Mouse (Mus musculus): ENCODE measurements around the gene Slc25a38. TPM values are rescaled to one million over a fixed set of nuclear protein-coding genes. Genes with fewer than 3 reads are reported as not detected.

Slc25a38 gene
- polyA plus RNA-seq, 1 experiment from 2014 or later, result 35.5 TPM

GRCm38 (mm10) chr9:120113456-120113855 is 3.3 kb downstream of the Slc25a38 start:
- Histone ChIP-seq H3K4me1 (ENCODE audit: control insufficient read depth, insufficient read depth, low read length) (0 out of 2 replicates have a peak, but pooled peaks cover 2% of the 10 kb centered on the region), H3K9me3 (ENCODE audit: control insufficient read depth, low read length) (no peaks in the 10 kb centered on the region), H3K27me3 (ENCODE audit: control insufficient read depth, insufficient read depth, low read length) (no peaks in the 10 kb centered on the region), H3K36me3 (ENCODE audit: control insufficient read depth, insufficient read depth, low read length) (peaks cover 6% of the 10 kb centered on the region), H3K4me2 (ENCODE audit: low read depth) (no peak overlapping the region), H3K4me3 (ENCODE audit: low read depth, low read length) (no peak overlapping the region), H3K9ac (ENCODE audit: low read length) (no peak overlapping the region), H3K27ac (ENCODE audit: low read depth, low read length) (no peak overlapping the region)
- 94% methylated on average over 7 of the region's 7 CpGs for WGBS
- no peak for DNase-seq (ENCODE audit: low spot score)
- no peak for ATAC-seq (ENCODE audit: insufficient read depth, low FRiP score, low TSS enrichment)

DNA sequence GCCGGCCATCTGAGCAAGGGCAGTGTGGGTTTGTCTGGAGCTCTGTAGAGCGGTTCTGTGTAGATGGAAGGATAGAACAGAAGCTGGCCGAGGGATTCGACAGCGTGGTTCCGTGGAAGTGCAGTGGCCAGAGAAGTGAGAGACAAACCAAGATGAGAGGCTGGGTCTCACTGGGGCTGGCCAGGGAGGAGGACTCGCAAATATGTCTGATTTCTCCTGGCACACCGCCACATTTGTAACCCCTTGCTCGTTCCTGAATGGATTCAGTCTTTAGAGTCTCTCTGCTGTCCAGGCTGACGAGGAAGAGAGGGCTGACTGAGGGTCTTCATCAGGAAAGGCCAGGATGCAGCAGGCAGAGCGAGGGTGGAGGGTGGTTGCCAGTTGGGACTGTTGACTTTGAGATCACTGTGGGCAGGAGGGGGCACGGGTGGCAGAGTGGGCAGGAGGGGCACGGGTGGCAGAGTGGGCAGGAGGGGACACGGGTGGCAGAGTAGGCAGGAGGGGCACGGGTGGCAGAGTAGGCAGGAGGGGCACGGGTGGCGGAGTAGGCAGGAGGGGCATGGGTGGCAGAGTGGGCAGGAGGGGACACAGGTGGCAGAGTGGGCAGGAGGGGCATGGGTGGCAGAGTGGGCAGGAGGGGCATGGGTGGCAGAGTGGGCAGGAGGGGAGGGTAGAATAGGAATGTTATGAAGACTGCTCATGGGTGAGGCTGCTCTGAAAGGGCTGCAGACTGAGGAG is 4.0 kb downstream of the Slc25a38 start:
- Histone ChIP-seq H3K9me3 (ENCODE audit: control insufficient read depth, low read length) (no peaks in the 10 kb centered on the region), H3K36me3 (ENCODE audit: control insufficient read depth, insufficient read depth, low read length) (peaks cover 6% of the 10 kb centered on the region), H3K27ac (ENCODE audit: low read depth, low read length) (no peak overlapping the region), H3K4me2 (ENCODE audit: low read depth) (no peak overlapping the region), H3K4me3 (ENCODE audit: low read depth, low read length) (no peak overlapping the region), H3K4me1 (ENCODE audit: control insufficient read depth, insufficient read depth, low read length) (0 out of 2 replicates have a peak, but pooled peaks cover 2% of the 10 kb centered on the region), H3K27me3 (ENCODE audit: control insufficient read depth, insufficient read depth, low read length) (no peaks in the 10 kb centered on the region), H3K9ac (ENCODE audit: low read length) (no peak overlapping the region)
- DNase-seq (ENCODE audit: low spot score) (no peak), ATAC-seq (ENCODE audit: insufficient read depth, low FRiP score, low TSS enrichment) (no peak)
- WGBS, result 94% methylated on average over 17 of the region's 17 CpGs

GRCm38 (mm10) chr9:120114789-120115151 is 4.6 kb downstream of the Slc25a38 start:
- no peaks in the 10 kb centered on the region for H3K27me3 ChIP-seq (ENCODE audit: control insufficient read depth, insufficient read depth, low read length)
- no peak overlapping the region for H3K9ac ChIP-seq (ENCODE audit: low read length)
- peaks cover 6% of the 10 kb centered on the region for H3K36me3 ChIP-seq (ENCODE audit: control insufficient read depth, insufficient read depth, low read length)
- no peaks in the 10 kb centered on the region for H3K9me3 ChIP-seq (ENCODE audit: control insufficient read depth, low read length)
- no peak overlapping the region for H3K27ac ChIP-seq (ENCODE audit: low read depth, low read length)
- no peak overlapping the region for H3K4me3 ChIP-seq (ENCODE audit: low read depth, low read length)
- DNase-seq (ENCODE audit: low spot score) (no peak), ATAC-seq (ENCODE audit: insufficient read depth, low FRiP score, low TSS enrichment) (no peak)
- no peak overlapping the region for H3K4me2 ChIP-seq (ENCODE audit: low read depth)
- 0 out of 2 replicates have a peak, but pooled peaks cover 2% of the 10 kb centered on the region for H3K4me1 ChIP-seq (ENCODE audit: control insufficient read depth, insufficient read depth, low read length)
- WGBS, result 85% methylated on average over 2 of the region's 2 CpGs

DNA sequence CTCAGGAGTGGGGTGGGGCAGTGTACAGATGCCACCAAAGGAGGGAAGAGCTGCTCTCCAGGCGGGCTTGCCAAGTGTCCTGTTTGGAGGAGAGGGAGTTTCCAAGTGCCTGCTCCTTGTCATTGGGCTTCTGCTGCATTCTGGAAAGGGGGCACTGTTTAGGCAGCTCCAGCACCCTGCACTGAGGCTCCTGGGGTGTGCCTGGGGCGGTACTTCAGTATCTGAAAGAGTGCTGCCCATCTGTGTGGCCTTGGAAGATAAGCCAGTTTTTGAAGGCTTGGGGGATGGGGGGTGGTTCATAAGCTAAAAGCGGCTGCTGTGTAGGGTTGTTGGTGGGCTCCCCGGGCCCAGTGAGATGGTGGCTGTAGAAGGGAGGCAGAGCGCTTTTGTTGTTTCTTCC is 5.4 kb downstream of the Slc25a38 start:
- DNase-seq (ENCODE audit: low spot score), result no peak
- H3K9me3 ChIP-seq (ENCODE audit: control insufficient read depth, low read length), result no peaks in the 10 kb centered on the region
- WGBS, result 83% methylated on average over 5 of the region's 5 CpGs
- no peak for ATAC-seq (ENCODE audit: insufficient read depth, low FRiP score, low TSS enrichment)
- H3K27me3 ChIP-seq (ENCODE audit: control insufficient read depth, insufficient read depth, low read length), result no peaks in the 10 kb centered on the region
- no peak overlapping the region for H3K27ac ChIP-seq (ENCODE audit: low read depth, low read length)
- no peak overlapping the region for H3K4me2 ChIP-seq (ENCODE audit: low read depth)
- H3K36me3 ChIP-seq (ENCODE audit: control insufficient read depth, insufficient read depth, low read length), result peaks cover 6% of the 10 kb centered on the region
- H3K4me1 ChIP-seq (ENCODE audit: control insufficient read depth, insufficient read depth, low read length), result 0 out of 2 replicates have a peak, but pooled peaks cover 2% of the 10 kb centered on the region
- H3K9ac ChIP-seq (ENCODE audit: low read length), result no peak overlapping the region
- H3K4me3 ChIP-seq (ENCODE audit: low read depth, low read length), result no peak overlapping the region

DNA sequence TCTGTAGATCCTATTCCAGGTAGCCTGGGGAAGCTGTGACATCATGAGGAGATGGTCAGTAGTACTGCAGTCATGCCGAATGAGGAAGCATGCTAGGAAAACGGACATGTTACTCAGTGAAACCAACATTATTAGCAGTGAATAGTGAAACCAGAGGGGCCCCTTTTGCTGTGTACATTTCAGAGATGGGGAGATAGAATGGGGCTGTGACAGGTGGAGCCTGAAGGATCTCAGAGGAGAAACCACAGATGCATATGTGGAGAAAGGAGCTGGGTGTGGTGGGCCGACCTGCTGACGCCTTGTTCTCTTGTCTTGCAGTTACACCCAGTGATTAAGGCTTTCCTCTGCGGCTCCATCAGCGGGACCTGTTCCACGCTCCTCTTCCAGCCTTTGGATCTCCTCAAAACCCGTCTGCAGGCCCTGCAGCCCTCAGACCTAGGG is 6.0 kb downstream of the Slc25a38 start:
- H3K36me3 ChIP-seq (ENCODE audit: control insufficient read depth, insufficient read depth, low read length), result peaks cover 6% of the 10 kb centered on the region
- 0 out of 2 replicates have a peak, but pooled peaks cover 2% of the 10 kb centered on the region for H3K4me1 ChIP-seq (ENCODE audit: control insufficient read depth, insufficient read depth, low read length)
- DNase-seq (ENCODE audit: low spot score) (no peak), ATAC-seq (ENCODE audit: insufficient read depth, low FRiP score, low TSS enrichment) (no peak)
- H3K4me3 ChIP-seq (ENCODE audit: low read depth, low read length), result no peak overlapping the region
- H3K9me3 ChIP-seq (ENCODE audit: control insufficient read depth, low read length), result no peaks in the 10 kb centered on the region
- no peak overlapping the region for H3K27ac ChIP-seq (ENCODE audit: low read depth, low read length)
- H3K9ac ChIP-seq (ENCODE audit: low read length), result no peak overlapping the region
- 86% methylated on average over 8 of the region's 8 CpGs for WGBS
- no peaks in the 10 kb centered on the region for H3K27me3 ChIP-seq (ENCODE audit: control insufficient read depth, insufficient read depth, low read length)
- no peak overlapping the region for H3K4me2 ChIP-seq (ENCODE audit: low read depth)

GRCm38 (mm10) chr9:120118212-120118611 is 8.0 kb downstream of the Slc25a38 start:
- no peak for DNase-seq (ENCODE audit: low spot score)
- H3K36me3 ChIP-seq (ENCODE audit: control insufficient read depth, insufficient read depth, low read length), result peaks cover 8% of the 10 kb centered on the region
- WGBS, result 87% methylated on average over 4 of the region's 4 CpGs

DNA sequence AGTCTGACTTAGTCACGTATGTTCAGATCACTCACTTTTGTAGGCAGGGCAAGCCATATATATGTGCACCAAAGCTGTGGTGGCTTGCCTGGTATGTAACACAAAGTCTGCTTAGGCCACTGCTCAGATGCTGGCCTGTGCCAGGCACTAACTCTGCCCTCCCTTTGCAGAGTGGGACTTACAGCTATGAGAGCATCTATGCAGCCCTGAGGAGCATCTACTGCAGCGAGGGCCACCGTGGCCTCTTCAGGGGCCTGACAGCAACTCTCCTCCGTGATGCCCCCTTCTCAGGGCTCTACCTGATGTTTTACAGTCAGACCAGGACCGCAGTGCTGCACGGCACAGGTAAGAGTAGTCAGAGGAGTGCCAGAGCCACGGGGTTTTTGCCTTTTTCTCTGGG is 10.3 kb downstream of the Slc25a38 start:
- Histone ChIP-seq H3K9ac (ENCODE audit: low read length) (no peak overlapping the region), H3K4me3 (ENCODE audit: low read depth, low read length) (no peak overlapping the region), H3K9me3 (ENCODE audit: control insufficient read depth, low read length) (no peaks in the 10 kb centered on the region), H3K27me3 (ENCODE audit: control insufficient read depth, insufficient read depth, low read length) (no peaks in the 10 kb centered on the region), H3K36me3 (ENCODE audit: control insufficient read depth, insufficient read depth, low read length) (peaks cover 10% of the 10 kb centered on the region), H3K27ac (ENCODE audit: low read depth, low read length) (no peak overlapping the region), H3K4me1 (ENCODE audit: control insufficient read depth, insufficient read depth, low read length) (no peaks in the 10 kb centered on the region), H3K4me2 (ENCODE audit: low read depth) (no peak overlapping the region)
- ATAC-seq (ENCODE audit: insufficient read depth, low FRiP score, low TSS enrichment) (no peak), DNase-seq (ENCODE audit: low spot score) (no peak)
- 94% methylated on average over 7 of the region's 7 CpGs for WGBS

More at GRCm38 (mm10) chr9:120118212-120118611, 8.0 kb downstream of the Slc25a38 start:
- Histone ChIP-seq H3K27me3 (ENCODE audit: control insufficient read depth, insufficient read depth, low read length) (no peaks in the 10 kb centered on the region), H3K9ac (ENCODE audit: low read length) (no peak overlapping the region), H3K4me1 (ENCODE audit: control insufficient read depth, insufficient read depth, low read length) (no peaks in the 10 kb centered on the region), H3K4me3 (ENCODE audit: low read depth, low read length) (no peak overlapping the region), H3K4me2 (ENCODE audit: low read depth) (no peak overlapping the region), H3K27ac (ENCODE audit: low read depth, low read length) (no peak overlapping the region), H3K9me3 (ENCODE audit: control insufficient read depth, low read length) (no peaks in the 10 kb centered on the region)
- ATAC-seq (ENCODE audit: insufficient read depth, low FRiP score, low TSS enrichment), result no peak

GRCm38 (mm10) chr9:120126868-120127267 is 16.7 kb downstream of the Slc25a38 start:
- Histone ChIP-seq H3K9ac (ENCODE audit: low read length) (peak overlapping the region; percentile 54), H3K4me2 (ENCODE audit: low read depth) (peak overlapping the region; percentile 80), H3K27ac (ENCODE audit: low read depth, low read length) (no peak overlapping the region), H3K9me3 (ENCODE audit: control insufficient read depth, low read length) (no peaks in the 10 kb centered on the region), H3K4me3 (ENCODE audit: low read depth, low read length) (peak overlapping the region; percentile 97), H3K4me1 (ENCODE audit: control insufficient read depth, insufficient read depth, low read length) (peaks cover 11% of the 10 kb centered on the region), H3K27me3 (ENCODE audit: control insufficient read depth, insufficient read depth, low read length) (no peaks in the 10 kb centered on the region), H3K36me3 (ENCODE audit: control insufficient read depth, insufficient read depth, low read length) (peaks cover 9% of the 10 kb centered on the region)
- ATAC-seq (ENCODE audit: insufficient read depth, low FRiP score, low TSS enrichment) (peak; percentile 4; the same call in 1 of the 2 replicates), DNase-seq (ENCODE audit: low spot score) (no peak)
- 57% methylated on average over 11 of the region's 11 CpGs for WGBS
